Mouse (Mus musculus): ENCODE measurements at regions not wholly inside any gene's neighbourhood (a gene's known extent, or its start where the extent isn't known, plus 50 kb on each side); places are given as distances from the start of the nearest gene placed in this dataset.
"Not testable (repeated sequence)": the region's sequence is repeated elsewhere in the genome, so short reads cannot be mapped to it uniquely, and the experiment has no call there.

GRCm38 (mm10) chr4:31225741-31226140 lies 738.2 kb upstream of the Map3k7 start:
- DNase-seq (ENCODE audit: low spot score), result no peak

GRCm38 (mm10) chr4:31268825-31269495 lies 694.9 kb upstream of the Map3k7 start:
- DNase-seq (ENCODE audit: low spot score), result no peak

- no peak for DNase-seq (ENCODE audit: low spot score)
Measured at GRCm38 (mm10) chr4:31274131-31274530, 689.8 kb upstream of the Map3k7 start.

- no peak for DNase-seq (ENCODE audit: low spot score)
Measured at GRCm38 (mm10) chr4:31290301-31290975, 673.5 kb upstream of the Map3k7 start.

GRCm38 (mm10) chr4:31293752-31294151 lies 670.1 kb upstream of the Map3k7 start:
- no peak for DNase-seq (ENCODE audit: low spot score)

GRCm38 (mm10) chr4:31297848-31298247 lies 666.0 kb upstream of the Map3k7 start:
- DNase-seq (ENCODE audit: low spot score), result no peak

- no peak for DNase-seq (ENCODE audit: low spot score)
Measured at GRCm38 (mm10) chr4:31319269-31319668, 644.6 kb upstream of the Map3k7 start.

GRCm38 (mm10) chr4:31320734-31321507 lies 643.0 kb upstream of the Map3k7 start:
- DNase-seq (ENCODE audit: low spot score), result no peak

GRCm38 (mm10) chr4:31323816-31324215 lies 640.1 kb upstream of the Map3k7 start:
- no peak for DNase-seq (ENCODE audit: low spot score)

- DNase-seq (ENCODE audit: low spot score), result no peak
Measured at GRCm38 (mm10) chr4:31328798-31329197, 635.1 kb upstream of the Map3k7 start.

GRCm38 (mm10) chr4:31331053-31331452 lies 632.8 kb upstream of the Map3k7 start:
- no peak for DNase-seq (ENCODE audit: low spot score)

GRCm38 (mm10) chr4:31335686-31336085 lies 628.2 kb upstream of the Map3k7 start:
- no peak for DNase-seq (ENCODE audit: low spot score)

GRCm38 (mm10) chr4:31337980-31338379 lies 625.9 kb upstream of the Map3k7 start:
- DNase-seq (ENCODE audit: low spot score), result no peak

GRCm38 (mm10) chr4:31343312-31344248 lies 620.3 kb upstream of the Map3k7 start:
- DNase-seq (ENCODE audit: low spot score), result no peak

GRCm38 (mm10) chr4:31354046-31354445 lies 609.9 kb upstream of the Map3k7 start:
- DNase-seq (ENCODE audit: low spot score), result not testable (repeated sequence)

GRCm38 (mm10) chr4:31354953-31355352 lies 608.9 kb upstream of the Map3k7 start:
- no peak for DNase-seq (ENCODE audit: low spot score)

GRCm38 (mm10) chr4:31366172-31366571 lies 597.7 kb upstream of the Map3k7 start:
- DNase-seq (ENCODE audit: low spot score), result no peak

- DNase-seq (ENCODE audit: low spot score), result no peak
Measured at GRCm38 (mm10) chr4:31367031-31367430, 596.9 kb upstream of the Map3k7 start.

- no peak for DNase-seq (ENCODE audit: low spot score)
Measured at GRCm38 (mm10) chr4:31370062-31370461, 593.8 kb upstream of the Map3k7 start.

GRCm38 (mm10) chr4:31381069-31381969 lies 582.6 kb upstream of the Map3k7 start:
- DNase-seq (ENCODE audit: low spot score), result no peak

Data from T-cell, adult 2 months (primary cell).